9 mouse cellular contexts compared by ENCODE assay signal in genomic region chr1:170478791-170479457, GRCm38 (mm10).
DNase-seq lines count a peak whose midpoint lies in the region; ATAC-seq and TF ChIP-seq lines count a peak whose summit lies in the region.
"Had no signal": no experiment of that assay in that cellular context is flagged by ENCODE, and none has a peak within 500 bp of the region (broad histone marks: within the 10 kb centered on the region; RNA-seq: fewer than 3 reads in every experiment).

No protein-coding gene starts in this region.

- TF ChIP-seq POLR2A in heart, adult 2 months (IDR thresholded peaks at IDR 0.05; ENCODE audit: insufficient read depth, low read depth, low read length): no peak

- no peaks in the 10 kb centered on the region for H3K36me3 ChIP-seq in heart, adult 2 months (ENCODE audit: control insufficient read depth, insufficient read depth, low read length)
- no peaks in the 10 kb centered on the region for H3K36me3 ChIP-seq in forebrain, embryonic 12.5 days (replicated peaks)
- no peaks in the 10 kb centered on the region for H3K36me3 ChIP-seq in liver, embryonic 14.5 days (replicated peaks; ENCODE audit: control insufficient read depth, insufficient read depth, low read depth)

- no peak overlapping the region for H3K9ac ChIP-seq in heart, adult 2 months (ENCODE audit: low read depth, low read length)
- no peak overlapping the region for H3K9ac ChIP-seq in forebrain, embryonic 12.5 days
- H3K9ac ChIP-seq in liver, embryonic 14.5 days (replicated peaks): no peak overlapping the region

- DNase-seq in heart, adult 2 months: no peak
- DNase-seq in heart, postnatal 36 days: no peak
- no peak for DNase-seq in layer of hippocampus, adult 2 months (ENCODE audit: low spot score in 2 of 2)
- DNase-seq in layer of hippocampus, adult 9-11 months: no peak
- no peak for DNase-seq in liver, embryonic 14.5 days (ENCODE audit: low read depth in 3 of 3, low spot score in 3 of 3)
- DNase-seq in layer of hippocampus, postnatal 25 days (ENCODE audit: extremely low spot score in 1 of 2, low spot score in 1 of 2): no peak
- DNase-seq in spleen, postnatal 36 days (ENCODE audit: low spot score in 2 of 2): no peak
- DNase-seq: lung, adult 18-20 months had no signal

- peak overlapping the region; percentile 46 for H3K27ac ChIP-seq in heart, adult 2 months
- H3K27ac ChIP-seq in layer of hippocampus, adult 2 months: peak overlapping the region; percentile 68
- peak overlapping the region; percentile 85 for H3K27ac ChIP-seq in forebrain, embryonic 12.5 days
- H3K27ac ChIP-seq in liver, embryonic 14.5 days: no peak overlapping the region; the same call in 1 of the 2 replicates

- H3K27me3 ChIP-seq in heart, adult 2 months (ENCODE audit: control insufficient read depth, insufficient read depth, low read length): no peaks in the 10 kb centered on the region
- no peaks in the 10 kb centered on the region for H3K27me3 ChIP-seq in forebrain, embryonic 12.5 days
- no peaks in the 10 kb centered on the region for H3K27me3 ChIP-seq in liver, embryonic 14.5 days (ENCODE audit: control insufficient read depth, insufficient read depth, low read length)

- no peak overlapping the region for H3K4me3 ChIP-seq in heart, adult 2 months
- H3K4me3 ChIP-seq in layer of hippocampus, adult 2 months: no peak overlapping the region
- H3K4me3 ChIP-seq in forebrain, embryonic 12.5 days (replicated peaks): no peak overlapping the region
- H3K4me3 ChIP-seq in liver, embryonic 14.5 days (ENCODE audit: insufficient read depth in 1 of 2, low read depth in 2 of 2, low read length in 2 of 2): no peak overlapping the region

- ATAC-seq in forebrain, embryonic 12.5 days (ENCODE audit: low FRiP score): no peak
- ATAC-seq in liver, embryonic 14.5 days (ENCODE audit: insufficient read depth): peak; percentile 47

- TF ChIP-seq EP300 in heart, adult 2 months (IDR thresholded peaks at IDR 0.05; ENCODE audit: insufficient read depth, low read depth, low read length): no peak
- no peak for TF ChIP-seq EP300 in liver, embryonic 14.5 days (IDR thresholded peaks at IDR 0.05; ENCODE audit: low read depth)

- peaks cover 14% of the 10 kb centered on the region for H3K4me1 ChIP-seq in heart, adult 2 months (ENCODE audit: control insufficient read depth, insufficient read depth, low read length)
- H3K4me1 ChIP-seq in forebrain, embryonic 12.5 days: peaks cover 56% of the 10 kb centered on the region
- peaks cover 0 to 25% of the 10 kb centered on the region in 2 experiments; a peak in 2 of 4 replicates for H3K4me1 ChIP-seq in liver, embryonic 14.5 days (replicated peaks; ENCODE audit: control insufficient read depth in 2 of 2, insufficient read depth in 2 of 2, low read length in 1 of 2)

- WGBS in heart, adult 2 months: 61% methylated on average over 4 of the region's 4 CpGs
- WGBS in forebrain, embryonic 12.5 days: 56% methylated on average over 4 of the region's 4 CpGs
- WGBS in liver, embryonic 14.5 days (ENCODE audit: insufficient replicate concordance): 41% methylated on average over 4 of the region's 4 CpGs

- intact Hi-C loops in heart, adult 2 months (cut with DNase I): no loop called here
- intact Hi-C loops in heart, postnatal 36 days (cut with DNase I): no loop called here

- no peaks in the 10 kb centered on the region for H3K9me3 ChIP-seq in forebrain, embryonic 12.5 days
- no peaks in the 10 kb centered on the region for H3K9me3 ChIP-seq in liver, embryonic 14.5 days (ENCODE audit: control insufficient read depth, low read length)

- TF ChIP-seq CTCF in heart, adult 2 months (IDR thresholded peaks at IDR 0.05): no peak
- no peak for TF ChIP-seq CTCF in layer of hippocampus, adult 2 months (conservative IDR thresholded peaks at IDR 0.05)
- no peak for TF ChIP-seq CTCF in liver, embryonic 14.5 days (IDR thresholded peaks at IDR 0.05; ENCODE audit: low read depth)

- H3K79me2 ChIP-seq in heart, adult 2 months (replicated peaks; ENCODE audit: control insufficient read depth, insufficient read depth, low read length): no peaks in the 10 kb centered on the region; the same call in 1 of the 2 replicates

- no peak overlapping the region for H3K4me2 ChIP-seq in forebrain, embryonic 12.5 days
- H3K4me2 ChIP-seq in liver, embryonic 14.5 days (ENCODE audit: low read depth): no peak overlapping the region
